Mouse (Mus musculus): ENCODE results near the gene Inf2. TPM values are rescaled to one million over a fixed set of nuclear protein-coding genes. Genes with fewer than 3 reads are reported as not detected.

Inf2 gene
- polyA plus RNA-seq, 1 experiment, result 569 TPM

GRCm38 (mm10) chr12:112661851-112662250 is 73.3 kb downstream of the Inf2 start:
- peaks cover 99% of the 10 kb centered on the region for H3K36me3 ChIP-seq (replicated peaks; ENCODE audit: low read length)
- no peak for TF ChIP-seq FLI1 (IDR thresholded peaks at IDR 0.05; ENCODE audit: low read length)
- no peak for TF ChIP-seq GATA1 (IDR thresholded peaks at IDR 0.05; ENCODE audit: borderline replicate concordance, low read length)
- H3K9me3 ChIP-seq, result no peaks in the 10 kb centered on the region
- H3K4me1 ChIP-seq, result peaks cover 16% of the 10 kb centered on the region
- H3K4me3 ChIP-seq (replicated peaks), result no peak overlapping the region
- no peaks in the 10 kb centered on the region for H3K27me3 ChIP-seq (replicated peaks)

GRCm38 (mm10) chr12:112663303-112663702 is 74.7 kb downstream of the Inf2 start:
- Histone ChIP-seq H3K9me3 (no peaks in the 10 kb centered on the region), H3K4me1 (peaks cover 31% of the 10 kb centered on the region), H3K4me3 (replicated peaks) (no peak overlapping the region), H3K27me3 (replicated peaks) (no peaks in the 10 kb centered on the region), H3K36me3 (replicated peaks; ENCODE audit: low read length) (peaks cover 99% of the 10 kb centered on the region)
- no peak for TF ChIP-seq FLI1 (IDR thresholded peaks at IDR 0.05; ENCODE audit: low read length)
- TF ChIP-seq GATA1 (IDR thresholded peaks at IDR 0.05; ENCODE audit: borderline replicate concordance, low read length), result no peak

- Histone ChIP-seq H3K36me3 (replicated peaks; ENCODE audit: low read length) (peaks cover 99% of the 10 kb centered on the region), H3K4me3 (replicated peaks) (no peak overlapping the region), H3K9me3 (no peaks in the 10 kb centered on the region), H3K4me1 (peaks cover 35% of the 10 kb centered on the region), H3K27me3 (replicated peaks) (no peaks in the 10 kb centered on the region)
- TF ChIP-seq GATA1 (IDR thresholded peaks at IDR 0.05; ENCODE audit: borderline replicate concordance, low read length), result no peak
- TF ChIP-seq FLI1 (IDR thresholded peaks at IDR 0.05; ENCODE audit: low read length), result no peak
Observed at GRCm38 (mm10) chr12:112663716-112664115, 75.1 kb downstream of the Inf2 start.

GRCm38 (mm10) chr12:112664124-112664523 is 75.5 kb downstream of the Inf2 start:
- Histone ChIP-seq H3K4me1 (peaks cover 39% of the 10 kb centered on the region), H3K36me3 (replicated peaks; ENCODE audit: low read length) (peaks cover 99% of the 10 kb centered on the region), H3K9me3 (no peaks in the 10 kb centered on the region), H3K4me3 (replicated peaks) (no peak overlapping the region), H3K27me3 (replicated peaks) (no peaks in the 10 kb centered on the region)
- no peak for TF ChIP-seq FLI1 (IDR thresholded peaks at IDR 0.05; ENCODE audit: low read length)
- no peak for TF ChIP-seq GATA1 (IDR thresholded peaks at IDR 0.05; ENCODE audit: borderline replicate concordance, low read length)

- Histone ChIP-seq H3K4me1 (peaks cover 44% of the 10 kb centered on the region), H3K9me3 (no peaks in the 10 kb centered on the region), H3K27me3 (replicated peaks) (no peaks in the 10 kb centered on the region), H3K36me3 (replicated peaks; ENCODE audit: low read length) (peaks cover 99% of the 10 kb centered on the region), H3K4me3 (replicated peaks) (no peak overlapping the region)
- no peak for TF ChIP-seq GATA1 (IDR thresholded peaks at IDR 0.05; ENCODE audit: borderline replicate concordance, low read length)
- no peak for TF ChIP-seq FLI1 (IDR thresholded peaks at IDR 0.05; ENCODE audit: low read length)
Observed at GRCm38 (mm10) chr12:112664656-112665055, 76.1 kb downstream of the Inf2 start.

Other genes starting within 250 kb of the Inf2 start
- 0.15 TPM in 1 of 2 replicates, not detected in the other for gene A530016L24Rik, start 99.3 kb upstream of the Inf2 start, polyA plus RNA-seq (2012; ENCODE audit: insufficient read depth, low replicate concordance)
- not detected in 2 replicates for gene Tmem179, start 72.0 kb upstream of the Inf2 start, polyA plus RNA-seq (2012; ENCODE audit: insufficient read depth, low replicate concordance)
- gene Adssl1, start 31.3 kb downstream of the Inf2 start, polyA plus RNA-seq (2012; ENCODE audit: insufficient read depth, low replicate concordance), result 10.1 and 38.2 TPM in 2 replicates
- gene Siva1, start 55.9 kb downstream of the Inf2 start, polyA plus RNA-seq (2012; ENCODE audit: insufficient read depth, low replicate concordance), result 33.7 and 63.6 TPM in 2 replicates
- gene Akt1, start 86.1 kb downstream of the Inf2 start, polyA plus RNA-seq (2012; ENCODE audit: insufficient read depth, low replicate concordance), result 237 and 415 TPM in 2 replicates
- 0.52 and 0.72 TPM in 2 replicates for gene Zbtb42, start 90.0 kb downstream of the Inf2 start, polyA plus RNA-seq (2012; ENCODE audit: insufficient read depth, low replicate concordance)
- gene Cep170b, start 131.7 kb downstream of the Inf2 start, polyA plus RNA-seq (2012; ENCODE audit: insufficient read depth, low replicate concordance), result 2.2 and 5.6 TPM in 2 replicates
- gene Pld4, start 171.9 kb downstream of the Inf2 start, polyA plus RNA-seq (2012; ENCODE audit: insufficient read depth, low replicate concordance), result 11.4 and 36.3 TPM in 2 replicates
- 3.3 TPM in 1 of 2 replicates, not detected in the other for gene Ahnak2, start 213.9 kb downstream of the Inf2 start, polyA plus RNA-seq (2012; ENCODE audit: insufficient read depth, low replicate concordance)
- 8.2 and 25.4 TPM in 2 replicates for gene Clba1, start 220.2 kb downstream of the Inf2 start, polyA plus RNA-seq (2012; ENCODE audit: insufficient read depth, low replicate concordance)
- gene Cdca4, start 240.6 kb downstream of the Inf2 start, polyA plus RNA-seq (2012; ENCODE audit: insufficient read depth, low replicate concordance), result 3.2 and 11.7 TPM in 2 replicates

Data from megakaryocyte, embryonic 14.5 days (primary cell).